Mouse (Mus musculus): ENCODE data around the gene Gimap7. TPM values are rescaled to one million over a fixed set of nuclear protein-coding genes. Genes with fewer than 3 reads are reported as not detected.

Gene Gimap7
- polyA plus RNA-seq, 1 experiment from 2014 or later, result 0.43 TPM

DNA sequence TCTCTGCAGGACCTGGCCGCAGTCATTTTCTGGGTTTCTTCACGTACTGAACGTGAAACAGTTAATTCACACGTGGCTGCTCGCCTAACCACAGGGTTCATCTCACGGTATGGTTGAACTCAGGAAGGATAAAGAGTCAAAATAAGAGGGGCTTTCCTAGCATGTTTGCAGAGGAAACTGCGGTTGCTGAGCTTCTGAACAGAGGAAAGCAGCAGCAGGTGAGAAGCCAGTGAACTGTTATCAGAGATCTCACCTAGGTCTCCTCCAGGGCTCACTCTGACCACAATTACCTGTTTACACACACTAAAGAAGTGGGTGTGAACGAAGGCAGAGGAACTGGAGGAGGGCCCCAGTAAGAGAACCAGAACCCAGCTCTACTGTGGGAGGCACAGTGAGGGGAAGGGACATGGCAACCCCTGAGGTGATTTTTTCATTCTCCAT lies 14.5 kb downstream of the Gimap7 start:
- Histone ChIP-seq H3K36me3 (ENCODE audit: control insufficient read depth, insufficient read depth) (no peaks in the 10 kb centered on the region), H3K9ac (ENCODE audit: low read length) (no peak overlapping the region), H3K4me3 (ENCODE audit: low read length) (no peak overlapping the region), H3K9me3 (replicated peaks; ENCODE audit: control insufficient read depth, low read length) (no peaks in the 10 kb centered on the region), H3K4me2 (ENCODE audit: low read depth, low read length) (no peak overlapping the region), H3K27me3 (ENCODE audit: control insufficient read depth, insufficient read depth, low read length) (no peaks in the 10 kb centered on the region), H3K27ac (ENCODE audit: low read length) (no peak overlapping the region), H3K4me1 (ENCODE audit: control insufficient read depth, insufficient read depth, low read length) (no peaks in the 10 kb centered on the region)
- peak; percentile 70 for ATAC-seq (replicated peaks; ENCODE audit: extremely low read depth, insufficient read depth, low FRiP score)
- 38% methylated on average over 8 of the region's 8 CpGs for WGBS

GRCm38 (mm10) chr6:48733660-48734059 lies 15.2 kb downstream of the Gimap7 start:
- Histone ChIP-seq H3K27ac (ENCODE audit: low read length) (no peak overlapping the region), H3K4me2 (ENCODE audit: low read depth, low read length) (no peak overlapping the region), H3K4me1 (ENCODE audit: control insufficient read depth, insufficient read depth, low read length) (no peaks in the 10 kb centered on the region), H3K4me3 (ENCODE audit: low read length) (no peak overlapping the region), H3K9ac (ENCODE audit: low read length) (no peak overlapping the region), H3K27me3 (ENCODE audit: control insufficient read depth, insufficient read depth, low read length) (no peaks in the 10 kb centered on the region), H3K36me3 (ENCODE audit: control insufficient read depth, insufficient read depth) (no peaks in the 10 kb centered on the region), H3K9me3 (replicated peaks; ENCODE audit: control insufficient read depth, low read length) (no peaks in the 10 kb centered on the region)
- no peak for ATAC-seq (replicated peaks; ENCODE audit: extremely low read depth, insufficient read depth, low FRiP score)
- 81% methylated on average over 1 of the region's 1 CpGs for WGBS

- Histone ChIP-seq H3K36me3 (ENCODE audit: control insufficient read depth, insufficient read depth) (no peaks in the 10 kb centered on the region), H3K27ac (ENCODE audit: low read length) (no peak overlapping the region), H3K4me1 (ENCODE audit: control insufficient read depth, insufficient read depth, low read length) (no peaks in the 10 kb centered on the region), H3K9me3 (replicated peaks; ENCODE audit: control insufficient read depth, low read length) (no peaks in the 10 kb centered on the region), H3K4me3 (ENCODE audit: low read length) (no peak overlapping the region), H3K27me3 (ENCODE audit: control insufficient read depth, insufficient read depth, low read length) (peaks cover 3% of the 10 kb centered on the region), H3K9ac (ENCODE audit: low read length) (no peak overlapping the region), H3K4me2 (ENCODE audit: low read depth, low read length) (no peak overlapping the region)
- 60% methylated on average over 2 of the region's 2 CpGs for WGBS
- ATAC-seq (replicated peaks; ENCODE audit: extremely low read depth, insufficient read depth, low FRiP score), result no peak
These were observed 18.6 kb downstream of the Gimap7 start for GRCm38 (mm10) chr6:48737053-48737452.

DNA sequence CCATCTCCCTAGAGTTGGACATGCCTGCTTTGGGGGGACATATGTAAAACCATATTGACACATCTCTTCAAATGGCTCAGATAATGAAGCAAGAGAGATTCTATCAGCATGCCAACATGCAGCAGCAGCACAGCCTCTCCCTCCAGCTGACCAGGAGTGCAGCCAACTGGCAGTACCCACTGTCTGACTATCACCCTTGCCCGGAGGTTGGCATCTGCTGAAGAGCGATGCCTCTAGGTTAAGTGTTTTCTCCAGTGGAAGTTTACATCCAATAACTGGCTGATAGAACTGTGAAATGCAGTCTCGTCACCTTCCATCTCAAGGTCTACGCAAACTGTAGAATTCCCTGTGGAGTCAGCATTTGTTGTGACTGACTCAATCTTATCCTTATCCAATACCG lies 19.3 kb downstream of the Gimap7 start:
- WGBS, result 67% methylated on average over 5 of the region's 5 CpGs
- ATAC-seq (replicated peaks; ENCODE audit: extremely low read depth, insufficient read depth, low FRiP score), result no peak
- no peak overlapping the region for H3K27ac ChIP-seq (ENCODE audit: low read length)
- H3K4me1 ChIP-seq (ENCODE audit: control insufficient read depth, insufficient read depth, low read length), result peaks cover 5% of the 10 kb centered on the region
- H3K27me3 ChIP-seq (ENCODE audit: control insufficient read depth, insufficient read depth, low read length), result peaks cover 9% of the 10 kb centered on the region
- no peak overlapping the region for H3K4me3 ChIP-seq (ENCODE audit: low read length)
- no peaks in the 10 kb centered on the region for H3K36me3 ChIP-seq (ENCODE audit: control insufficient read depth, insufficient read depth)
- no peak overlapping the region for H3K4me2 ChIP-seq (ENCODE audit: low read depth, low read length)
- H3K9ac ChIP-seq (ENCODE audit: low read length), result no peak overlapping the region
- H3K9me3 ChIP-seq (replicated peaks; ENCODE audit: control insufficient read depth, low read length), result no peaks in the 10 kb centered on the region

DNA sequence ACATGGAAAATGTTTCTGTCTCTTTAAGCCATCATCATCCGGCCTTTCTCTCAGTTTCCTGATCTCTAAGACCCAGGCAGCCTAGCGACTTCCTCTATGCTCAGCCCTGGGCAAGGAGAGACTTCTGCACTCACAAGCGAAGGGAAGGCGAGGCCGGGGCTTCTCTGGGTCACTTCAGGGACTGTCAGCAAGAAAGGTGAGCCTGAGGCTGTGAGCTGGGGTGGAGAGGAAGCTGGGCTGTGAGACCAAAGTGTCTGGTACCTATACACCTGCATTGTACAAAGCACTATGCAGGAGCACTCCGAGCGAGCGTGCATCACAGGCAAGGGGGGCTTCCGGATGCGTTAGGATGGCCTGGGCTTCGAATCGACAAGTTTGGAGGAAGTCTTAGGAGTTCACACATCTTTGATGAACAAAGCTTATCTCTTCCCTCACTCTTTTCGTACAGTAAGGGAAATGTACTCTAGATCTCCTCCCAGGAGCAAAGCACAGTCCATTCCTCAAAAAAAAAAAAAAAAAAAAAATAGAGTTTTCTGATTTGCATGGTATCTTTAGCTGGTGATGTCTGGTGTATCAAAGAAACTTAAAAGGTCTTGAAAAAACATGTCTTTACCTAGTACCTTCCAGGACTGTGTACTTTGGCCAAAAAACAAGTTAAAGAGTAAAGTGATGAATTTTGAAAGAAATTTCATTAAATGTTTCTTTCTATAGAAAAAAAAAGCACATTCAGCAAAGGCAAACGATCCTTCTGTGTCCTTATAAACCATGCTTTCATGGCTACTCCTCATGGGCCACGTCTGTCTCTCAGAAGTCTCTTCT lies 20.7 kb downstream of the Gimap7 start, which contains the start of gene Gimap1:
TSS of gene Gimap1 (plus strand) at position 94 of the 819 bp plus-strand sequence.
- Histone ChIP-seq H3K4me3 (ENCODE audit: low read length) (peak within 1 kb of the TSS; percentile 52), H3K27ac (ENCODE audit: low read length) (peak within 1 kb of the TSS; percentile 80), H3K4me1 (ENCODE audit: control insufficient read depth, insufficient read depth, low read length) (peaks cover 10% of the 10 kb centered on the region), H3K4me2 (ENCODE audit: low read depth, low read length) (peak within 1 kb of the TSS; percentile 39), H3K36me3 (ENCODE audit: control insufficient read depth, insufficient read depth) (no peaks in the 10 kb centered on the region), H3K9ac (ENCODE audit: low read length) (peak within 1 kb of the TSS; percentile 56; the same call in 1 of the 2 replicates), H3K9me3 (replicated peaks; ENCODE audit: control insufficient read depth, low read length) (no peaks in the 10 kb centered on the region), H3K27me3 (ENCODE audit: control insufficient read depth, insufficient read depth, low read length) (peaks cover 19% of the 10 kb centered on the region)
- 53% methylated on average over 15 of the region's 15 CpGs for WGBS
- ATAC-seq (replicated peaks; ENCODE audit: extremely low read depth, insufficient read depth, low FRiP score), result peak; percentile 68

- no peak overlapping the region for H3K9ac ChIP-seq (ENCODE audit: low read length)
- no peaks in the 10 kb centered on the region for H3K9me3 ChIP-seq (replicated peaks; ENCODE audit: control insufficient read depth, low read length)
- 64% methylated on average over 3 of the region's 3 CpGs for WGBS
- H3K4me3 ChIP-seq (ENCODE audit: low read length), result peak overlapping the region; percentile 44
- no peak for ATAC-seq (replicated peaks; ENCODE audit: extremely low read depth, insufficient read depth, low FRiP score)
- peaks cover 23% of the 10 kb centered on the region for H3K27me3 ChIP-seq (ENCODE audit: control insufficient read depth, insufficient read depth, low read length)
- H3K4me2 ChIP-seq (ENCODE audit: low read depth, low read length), result peak overlapping the region; percentile 39
- no peaks in the 10 kb centered on the region for H3K36me3 ChIP-seq (ENCODE audit: control insufficient read depth, insufficient read depth)
- H3K4me1 ChIP-seq (ENCODE audit: control insufficient read depth, insufficient read depth, low read length), result peaks cover 10% of the 10 kb centered on the region
- H3K27ac ChIP-seq (ENCODE audit: low read length), result peak overlapping the region; percentile 69
These were observed 21.3 kb downstream of the Gimap7 start for GRCm38 (mm10) chr6:48739780-48740055.

DNA sequence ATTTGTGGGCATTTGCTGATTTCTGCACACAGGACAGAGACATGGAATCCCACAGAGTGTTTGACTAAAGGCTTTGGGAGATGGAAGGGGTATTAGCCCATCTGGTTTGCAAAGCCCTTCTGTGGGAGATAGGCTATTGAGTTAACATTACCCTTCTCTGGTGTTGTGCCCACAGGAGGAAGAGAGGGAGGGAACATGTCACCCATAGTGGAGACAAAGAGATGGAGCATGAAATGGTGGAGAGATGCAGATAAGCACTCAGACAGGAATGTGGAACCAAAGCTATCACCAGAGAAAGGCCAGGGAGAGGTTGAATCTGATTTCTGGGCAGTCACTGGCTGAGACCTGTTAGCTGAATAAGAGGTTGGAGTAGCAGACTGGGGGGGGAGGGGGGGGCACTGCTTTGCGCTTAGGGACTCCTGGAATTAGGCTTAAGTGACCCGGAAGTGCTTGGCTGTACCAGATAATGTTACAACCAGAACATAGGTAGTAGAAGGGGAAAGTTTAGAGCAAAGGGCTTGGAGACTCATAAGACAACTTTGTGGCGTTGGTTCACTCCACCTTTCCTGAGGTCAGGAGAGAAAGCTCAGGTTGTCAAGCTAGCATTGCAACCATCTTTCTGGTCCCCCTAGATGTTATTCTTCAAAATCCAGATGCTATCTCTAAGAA lies 22.2 kb downstream of the Gimap7 start:
- WGBS, result 53% methylated on average over 3 of the region's 3 CpGs
- Histone ChIP-seq H3K4me3 (ENCODE audit: low read length) (peak overlapping the region; percentile 44; the same call in 1 of the 2 replicates), H3K9ac (ENCODE audit: low read length) (no peak overlapping the region)

DNA sequence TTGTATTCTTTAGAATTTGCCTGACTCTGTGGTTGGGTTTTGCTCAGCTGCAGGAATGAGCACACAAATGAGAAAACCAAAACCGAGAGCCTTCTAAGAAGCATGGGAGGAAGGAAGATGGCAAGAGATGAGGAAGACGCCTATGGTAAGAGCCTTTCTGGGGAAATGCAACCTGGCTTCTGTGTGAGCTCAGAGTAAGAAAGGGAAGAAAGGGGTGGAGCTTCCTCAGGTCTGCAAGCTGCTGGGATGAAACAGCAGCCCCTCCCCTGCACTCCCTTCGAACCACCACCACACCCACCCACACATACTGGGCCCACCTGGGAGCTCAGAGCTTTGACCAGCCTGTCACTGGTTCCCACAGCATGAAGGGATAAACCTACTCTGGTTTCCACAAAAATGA lies 22.9 kb downstream of the Gimap7 start:
- Histone ChIP-seq H3K27me3 (ENCODE audit: control insufficient read depth, insufficient read depth, low read length) (peaks cover 23% of the 10 kb centered on the region), H3K4me2 (ENCODE audit: low read depth, low read length) (peak overlapping the region; percentile 39), H3K27ac (ENCODE audit: low read length) (peak overlapping the region; percentile 24), H3K36me3 (ENCODE audit: control insufficient read depth, insufficient read depth) (no peaks in the 10 kb centered on the region), H3K9me3 (replicated peaks; ENCODE audit: control insufficient read depth, low read length) (no peaks in the 10 kb centered on the region), H3K9ac (ENCODE audit: low read length) (no peak overlapping the region), H3K4me3 (ENCODE audit: low read length) (no peak overlapping the region), H3K4me1 (ENCODE audit: control insufficient read depth, insufficient read depth, low read length) (peaks cover 10% of the 10 kb centered on the region)
- 20% methylated on average over 3 of the region's 3 CpGs for WGBS
- no peak; the same call in 1 of the 2 replicates for ATAC-seq (replicated peaks; ENCODE audit: extremely low read depth, insufficient read depth, low FRiP score)

More for the DNA sequence above, 22.2 kb downstream of the Gimap7 start:
- H3K27me3 ChIP-seq (ENCODE audit: control insufficient read depth, insufficient read depth, low read length), result peaks cover 23% of the 10 kb centered on the region
- H3K4me2 ChIP-seq (ENCODE audit: low read depth, low read length), result peak overlapping the region; percentile 39
- H3K4me1 ChIP-seq (ENCODE audit: control insufficient read depth, insufficient read depth, low read length), result peaks cover 10% of the 10 kb centered on the region
- ATAC-seq (replicated peaks; ENCODE audit: extremely low read depth, insufficient read depth, low FRiP score), result no peak
- no peaks in the 10 kb centered on the region for H3K36me3 ChIP-seq (ENCODE audit: control insufficient read depth, insufficient read depth)
- no peaks in the 10 kb centered on the region for H3K9me3 ChIP-seq (replicated peaks; ENCODE audit: control insufficient read depth, low read length)
- H3K27ac ChIP-seq (ENCODE audit: low read length), result peak overlapping the region; percentile 24

- H3K36me3 ChIP-seq (ENCODE audit: control insufficient read depth, insufficient read depth), result no peaks in the 10 kb centered on the region
- no peak for ATAC-seq (replicated peaks; ENCODE audit: extremely low read depth, insufficient read depth, low FRiP score)
- H3K9me3 ChIP-seq (replicated peaks; ENCODE audit: control insufficient read depth, low read length), result no peaks in the 10 kb centered on the region
- H3K4me3 ChIP-seq (ENCODE audit: low read length), result no peak overlapping the region
- H3K27ac ChIP-seq (ENCODE audit: low read length), result peak overlapping the region; percentile 20; the same call in 1 of the 2 replicates
- WGBS, result 30% methylated on average over 9 of the region's 9 CpGs
- H3K4me2 ChIP-seq (ENCODE audit: low read depth, low read length), result 0 out of 2 replicates have a peak overlapping the region, but pooled peaks have one; percentile 21
- no peak overlapping the region for H3K9ac ChIP-seq (ENCODE audit: low read length)
- H3K4me1 ChIP-seq (ENCODE audit: control insufficient read depth, insufficient read depth, low read length), result peaks cover 10% of the 10 kb centered on the region
- peaks cover 23% of the 10 kb centered on the region for H3K27me3 ChIP-seq (ENCODE audit: control insufficient read depth, insufficient read depth, low read length)
These were observed 23.3 kb downstream of the Gimap7 start for GRCm38 (mm10) chr6:48741711-48742206.
